Mouse (Mus musculus): Measurements from ENCODE around the gene Znhit2. TPM values are rescaled to one million over a fixed set of nuclear protein-coding genes. Genes with fewer than 3 reads are reported as not detected.

Gene Znhit2
- polyA plus RNA-seq, 1 experiment from 2014 or later, result 55.4 TPM

DNA sequence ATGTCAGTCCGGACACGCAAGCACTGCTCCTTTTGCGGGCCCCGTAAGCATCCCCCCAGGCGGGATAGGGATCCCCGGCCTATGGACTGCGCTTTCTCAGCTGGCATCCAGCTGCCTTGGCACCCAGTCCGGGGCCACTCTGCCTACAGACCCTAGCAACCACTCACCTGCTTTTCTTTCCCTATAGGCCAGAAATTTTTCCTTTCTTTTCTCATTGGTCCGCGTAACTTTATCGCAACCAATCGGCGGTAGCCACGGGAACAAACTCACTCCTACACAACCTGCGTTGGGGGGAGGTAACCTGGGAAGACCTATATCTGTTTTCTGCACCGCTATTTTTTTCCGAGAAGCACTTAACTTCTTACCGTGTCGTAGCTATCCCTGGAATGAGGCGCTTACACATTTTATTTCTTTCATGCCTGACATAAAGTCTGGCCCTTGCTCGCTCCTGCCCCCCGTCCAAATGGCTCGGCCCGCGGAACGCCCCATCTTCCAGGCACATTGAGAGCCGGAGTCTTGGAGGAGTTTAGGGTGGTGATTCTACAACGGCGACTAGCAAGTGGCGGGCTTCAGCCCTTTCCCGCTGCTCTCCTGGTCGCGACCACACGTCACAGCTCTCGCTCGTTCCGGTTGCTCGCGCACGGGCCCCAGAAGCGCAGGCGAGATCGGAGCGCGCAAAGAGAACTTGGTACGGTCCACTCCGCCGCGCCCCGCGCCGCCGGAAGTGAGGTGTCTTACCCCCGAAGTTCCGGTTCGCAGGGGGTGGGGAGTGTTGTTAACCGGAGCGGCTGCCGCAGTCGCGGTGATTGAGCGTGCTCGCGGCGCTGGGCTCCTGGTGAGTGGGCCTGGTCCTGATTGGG lies 14.5 kb upstream of the Znhit2 start, which contains the start of gene Syvn1:
Gene Syvn1 (plus strand): TSS at position 283 of the 860 bp plus-strand sequence.
- DNase-seq (ENCODE audit: low spot score), result peak; percentile 95

DNA sequence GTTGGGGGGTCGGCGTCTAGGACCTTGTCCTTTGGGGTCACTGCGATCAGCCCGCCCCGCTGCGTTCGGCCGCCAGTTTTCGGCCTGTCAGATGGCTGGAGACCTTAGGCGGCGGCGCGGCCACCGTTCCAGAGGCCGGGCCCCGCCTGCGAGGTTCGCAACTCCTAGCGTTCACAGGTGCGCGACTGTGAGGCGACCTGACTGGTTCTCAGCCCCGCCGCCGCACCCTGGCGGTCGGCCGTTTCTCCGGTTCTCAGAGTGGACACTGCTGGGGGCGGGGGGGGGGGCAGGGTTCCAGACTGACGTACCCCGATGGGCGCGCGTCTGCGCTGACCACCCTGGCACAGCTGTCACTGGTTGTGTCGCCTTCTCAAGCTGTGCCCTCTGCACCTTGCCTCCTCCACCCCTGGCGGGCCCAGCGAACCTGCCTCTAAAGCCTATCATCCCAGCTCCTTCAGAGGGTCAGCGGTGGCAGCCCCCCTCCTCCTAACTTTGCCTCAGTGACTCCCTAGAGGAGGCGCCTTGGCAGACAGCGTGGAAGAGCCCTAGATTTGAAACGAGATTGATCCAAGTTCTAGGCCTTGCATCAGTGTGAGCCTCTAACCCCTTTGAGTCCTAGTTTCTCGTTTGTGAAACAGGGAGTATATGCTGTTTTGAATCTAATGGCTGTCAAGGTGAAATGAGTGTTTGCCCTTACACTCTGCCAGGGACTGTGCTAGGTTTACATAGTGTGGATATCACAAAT lies 13.7 kb upstream of the Znhit2 start:
- DNase-seq (ENCODE audit: low spot score), result no peak

DNA sequence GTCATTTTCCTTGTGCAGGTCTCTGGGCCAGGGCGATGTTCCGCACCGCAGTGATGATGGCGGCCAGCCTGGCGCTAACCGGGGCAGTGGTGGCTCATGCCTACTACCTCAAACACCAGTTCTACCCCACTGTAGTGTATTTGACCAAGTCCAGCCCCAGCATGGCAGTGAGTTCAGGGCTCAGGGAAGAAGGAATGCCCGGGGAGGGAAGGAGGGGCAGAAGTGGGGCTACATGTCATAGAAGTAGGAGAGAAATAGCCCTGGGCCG lies 13.2 kb upstream of the Znhit2 start:
- no peak for DNase-seq (ENCODE audit: low spot score)

DNA sequence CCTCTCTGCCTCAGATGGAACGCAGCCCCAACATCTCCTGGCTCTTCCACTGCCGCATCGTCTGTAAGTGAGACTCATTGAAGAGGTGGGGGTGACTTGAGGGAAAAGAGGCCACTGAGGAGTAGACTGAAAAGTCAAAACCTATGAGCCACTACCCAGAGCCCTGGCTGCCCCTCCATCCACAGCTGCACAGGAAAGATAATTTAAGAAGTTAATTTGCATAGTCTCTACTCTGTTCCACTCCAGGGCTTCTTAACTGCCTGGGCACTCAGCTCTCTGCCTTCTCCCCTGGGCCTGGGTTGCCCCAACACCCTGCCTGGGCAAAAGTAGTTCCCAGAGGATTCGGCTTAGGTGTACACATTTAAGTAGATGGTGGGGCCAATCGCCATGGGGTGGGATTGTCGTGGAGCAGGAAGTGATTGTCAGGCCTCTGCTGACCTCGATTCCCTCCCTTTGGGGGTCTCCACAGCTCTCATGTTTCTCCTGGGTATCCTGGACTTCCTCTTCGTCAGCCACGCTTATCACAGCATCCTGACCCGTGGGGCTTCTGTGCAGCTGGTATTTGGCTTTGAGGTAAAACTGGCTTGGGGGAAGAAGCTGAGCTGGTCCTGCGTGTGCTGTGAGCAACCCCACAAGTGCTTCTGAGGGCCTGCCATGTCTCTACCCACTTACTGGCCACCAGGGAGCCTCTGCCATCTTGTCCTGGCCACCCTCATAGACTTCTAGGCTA lies 12.1 kb upstream of the Znhit2 start:
- DNase-seq (ENCODE audit: low spot score), result no peak

DNA sequence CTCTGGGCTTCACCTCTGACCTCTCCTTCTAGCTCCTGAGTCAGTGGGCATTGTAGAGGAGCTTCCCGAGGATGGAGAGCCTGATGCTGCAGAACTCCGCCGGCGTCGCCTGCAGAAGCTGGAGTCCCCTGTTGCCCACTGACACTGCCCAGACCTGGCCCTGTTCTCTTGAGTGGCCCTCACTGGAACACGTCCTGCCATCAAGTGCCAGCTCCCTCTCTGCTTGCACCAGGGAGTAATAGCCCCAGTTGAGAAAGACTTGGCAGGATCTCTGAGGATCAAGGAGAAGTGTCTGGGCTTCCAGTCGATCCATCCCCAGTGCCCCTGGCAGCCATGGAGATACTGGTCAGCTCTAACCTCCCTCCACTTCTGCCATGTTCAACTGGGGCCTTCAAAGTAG lies 8.5 kb upstream of the Znhit2 start:
- DNase-seq (ENCODE audit: low spot score), result no peak

DNA sequence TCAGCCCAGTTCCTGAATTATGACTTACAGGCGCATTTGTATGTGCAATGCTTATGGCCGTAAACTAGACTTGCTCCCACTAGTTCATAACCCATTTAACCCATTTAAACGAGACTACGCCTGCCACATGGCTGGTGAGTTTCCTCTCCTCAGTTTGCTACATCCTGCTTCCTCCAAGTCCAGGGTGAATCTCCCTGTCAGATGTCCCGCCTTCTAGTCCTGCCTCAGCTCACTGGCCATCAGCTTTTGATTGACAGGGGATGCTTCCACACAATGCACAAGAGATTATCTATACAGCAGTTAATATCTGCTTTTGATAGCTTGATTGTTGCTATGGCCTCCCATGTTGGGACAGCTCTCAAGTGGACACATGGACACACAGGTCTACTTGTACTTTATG lies 6.7 kb upstream of the Znhit2 start:
- no peak for DNase-seq (ENCODE audit: low spot score)

DNA sequence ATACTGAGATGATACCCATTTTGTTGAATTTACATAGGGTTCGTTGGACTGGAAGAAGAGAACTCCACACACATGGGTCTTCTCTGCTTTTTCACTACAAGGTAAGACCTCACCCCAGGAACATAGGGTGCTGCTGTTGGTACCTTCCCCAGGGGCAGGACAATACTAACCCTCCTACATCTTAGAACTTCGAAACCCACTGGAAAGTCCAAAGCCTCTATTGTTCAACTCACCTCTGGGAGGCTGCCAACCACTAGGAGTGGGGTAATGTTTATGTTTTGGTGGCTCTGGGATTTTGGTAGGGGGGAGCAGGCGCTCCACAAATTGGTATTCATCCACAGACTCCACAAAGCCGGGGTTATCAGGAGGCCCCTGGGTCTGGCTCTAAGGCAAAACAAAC lies 4.3 kb upstream of the Znhit2 start:
- DNase-seq (ENCODE audit: low spot score), result no peak

DNA sequence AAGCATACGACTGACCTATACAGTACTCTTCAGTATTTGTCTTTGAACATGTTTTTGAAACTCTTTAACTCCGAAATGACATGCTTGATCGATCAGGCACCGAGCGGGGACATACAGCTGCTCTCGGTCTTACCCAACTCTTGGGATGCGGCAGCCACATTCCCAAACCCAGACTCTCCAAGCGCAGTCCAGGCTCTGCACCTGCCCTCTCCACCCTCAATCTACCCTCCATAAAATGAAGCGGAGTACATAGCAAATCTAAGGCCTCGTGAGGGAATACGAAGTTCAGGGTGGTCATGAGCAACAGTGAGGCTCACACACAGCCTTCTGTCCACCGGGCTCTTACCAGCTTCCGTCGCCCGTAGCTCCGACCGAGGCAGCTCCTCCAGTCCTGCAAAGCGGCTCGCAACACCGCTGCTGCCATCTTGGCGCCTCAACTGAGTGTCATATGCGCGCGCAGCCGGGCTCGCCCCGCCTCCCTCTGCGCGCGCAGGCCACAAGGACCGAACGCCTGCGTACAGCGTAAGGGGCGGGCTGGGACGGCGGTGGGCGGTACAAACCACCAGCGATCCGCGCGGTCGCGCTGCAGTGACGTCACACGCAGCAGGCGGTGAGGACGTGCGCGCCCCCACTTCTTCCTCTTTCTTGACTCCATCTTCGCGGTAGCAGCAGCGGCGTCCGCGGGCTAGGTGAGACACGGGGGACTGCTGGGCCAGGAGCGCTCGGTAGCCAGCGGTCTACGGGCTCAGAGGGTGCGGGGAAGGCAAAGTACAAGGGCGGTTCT lies 3.5 kb upstream of the Znhit2 start, which contains the start of the genes Mrpl49 and Fau:
Gene Mrpl49 (minus strand): TSS at position 473 of the 784 bp plus-strand sequence.
Gene Fau (plus strand): TSS at position 532 of the 784 bp plus-strand sequence.
- DNase-seq (ENCODE audit: low spot score), result peak; percentile 99

DNA sequence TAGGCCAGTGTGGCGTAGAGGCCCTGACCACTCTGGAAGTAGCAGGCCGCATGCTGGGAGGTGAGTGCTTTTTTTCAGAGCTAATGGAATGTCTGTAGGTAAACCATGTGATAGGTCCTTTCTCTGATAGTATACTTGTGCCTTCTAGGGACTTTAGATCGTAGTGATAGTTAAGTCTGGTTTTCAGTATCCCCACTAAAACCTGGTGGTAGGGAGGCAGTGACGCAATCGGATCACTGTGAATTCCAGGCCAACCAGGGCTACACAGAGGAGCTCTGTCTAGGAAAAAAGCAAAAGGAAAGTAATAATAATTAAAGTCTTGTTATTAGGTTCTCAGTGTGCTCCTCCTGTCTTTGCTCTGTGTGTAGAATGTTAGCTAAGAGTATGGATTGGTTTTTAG lies 2.5 kb upstream of the Znhit2 start:
- no peak for DNase-seq (ENCODE audit: low spot score)

DNA sequence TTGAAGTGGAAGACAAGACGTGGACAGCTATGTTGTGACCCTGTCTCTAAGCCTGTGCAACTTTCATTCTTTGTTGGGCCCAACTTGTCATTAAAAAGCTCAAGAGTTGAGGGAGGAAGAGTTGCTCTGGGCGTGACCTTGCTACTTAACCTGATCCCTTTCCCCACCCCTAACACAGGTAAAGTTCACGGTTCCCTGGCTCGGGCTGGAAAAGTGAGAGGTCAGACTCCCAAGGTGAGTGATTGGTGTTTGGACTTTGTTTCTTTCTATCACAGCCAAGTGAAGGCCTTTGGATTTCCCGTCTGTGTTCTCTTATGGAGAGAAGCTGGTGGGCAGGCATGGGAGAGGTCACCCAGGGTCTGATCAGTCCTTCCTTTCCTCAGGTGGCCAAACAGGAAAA lies 2.0 kb upstream of the Znhit2 start:
- DNase-seq (ENCODE audit: low spot score), result no peak

DNA sequence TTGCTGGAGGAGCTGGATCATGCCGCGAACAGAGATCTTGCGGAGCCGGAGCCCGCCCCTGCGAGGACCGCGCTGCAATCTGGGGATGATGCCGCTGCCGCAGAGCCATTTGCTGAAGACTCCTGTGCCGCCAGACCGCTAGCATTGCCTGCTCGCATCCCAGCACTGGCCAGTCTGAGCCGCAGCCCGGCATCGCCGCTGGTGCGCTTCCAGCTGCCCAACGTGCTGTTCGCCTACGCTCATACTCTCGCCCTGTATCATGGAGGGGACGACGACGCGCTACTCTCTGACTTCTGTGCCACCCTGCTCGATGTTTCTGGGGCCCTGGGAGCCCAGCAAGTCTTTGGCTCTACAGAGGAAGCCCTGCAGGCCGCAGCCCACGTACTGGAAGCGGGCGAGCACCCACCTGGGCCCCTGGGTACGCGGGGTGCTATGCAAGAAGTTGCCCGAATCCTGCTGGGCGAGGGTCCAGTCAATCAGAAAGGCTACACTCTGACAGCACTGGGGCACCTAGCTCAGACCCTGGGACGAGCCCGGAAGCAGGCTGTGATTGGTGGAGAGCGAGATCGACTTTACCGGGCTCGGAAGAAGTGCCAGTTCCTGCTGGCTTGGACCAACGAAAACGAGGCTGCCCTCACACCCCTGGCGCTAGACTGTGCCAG lies 780 bp downstream of the Znhit2 start:
- DNase-seq (ENCODE audit: low spot score), result peak; percentile 71

DNA sequence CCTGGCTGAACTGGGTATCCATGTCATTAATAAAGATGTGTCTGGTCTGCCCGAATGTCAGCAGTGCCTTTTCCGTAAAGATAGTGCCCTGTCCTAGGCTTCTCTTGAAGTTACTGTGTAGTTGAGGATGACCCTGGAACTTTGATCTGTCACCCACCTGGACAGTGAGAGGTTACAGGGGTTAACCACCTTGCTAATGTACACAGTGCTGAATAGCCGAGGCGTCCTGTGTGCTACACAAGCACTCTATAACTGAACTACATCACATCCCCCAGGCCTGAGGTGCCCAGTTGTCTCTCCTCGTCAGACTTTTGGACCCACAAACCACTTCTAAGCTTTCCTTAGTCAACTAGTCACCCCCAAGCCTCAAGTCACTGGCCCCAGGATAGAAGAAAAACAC lies 1.4 kb downstream of the Znhit2 start:
- no peak for DNase-seq (ENCODE audit: low spot score)

DNA sequence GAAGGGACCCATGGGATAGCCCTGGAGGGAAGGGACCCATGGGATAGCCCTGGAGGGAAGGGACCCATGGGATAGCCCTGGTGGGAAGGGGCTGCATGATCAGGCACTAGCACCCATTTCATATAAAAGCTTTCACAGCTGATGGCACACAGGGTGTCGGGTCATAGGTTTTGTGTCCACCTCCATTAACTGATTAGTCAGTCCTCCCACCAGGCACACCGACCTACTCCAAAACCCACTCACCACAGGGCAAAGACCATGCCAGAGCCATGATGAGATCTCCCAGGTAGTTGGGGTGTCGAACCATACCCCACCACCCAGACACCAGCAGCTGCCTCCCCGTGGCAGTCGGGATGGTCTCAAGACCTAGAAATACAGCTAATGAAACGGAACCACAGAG lies 2.1 kb downstream of the Znhit2 start:
- no peak for DNase-seq (ENCODE audit: low spot score)

DNA sequence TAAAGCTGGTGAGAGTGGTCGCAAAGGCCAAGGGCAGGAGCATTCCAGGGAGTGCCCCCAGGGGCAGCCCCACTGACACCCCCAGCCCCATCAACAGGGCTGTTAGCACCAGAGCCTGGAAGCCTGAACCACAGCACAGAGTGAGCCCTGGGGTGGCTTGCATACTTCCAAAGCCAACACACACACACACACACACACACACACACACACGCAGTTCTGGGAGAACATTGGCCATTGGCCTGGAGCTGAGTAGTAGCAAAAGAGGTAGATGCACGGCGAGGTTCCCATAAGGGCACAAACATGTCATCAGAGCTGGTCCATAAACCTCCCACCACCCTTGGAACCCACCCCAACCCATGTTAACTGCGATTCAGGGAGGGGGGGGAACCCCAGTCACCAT lies 5.6 kb downstream of the Znhit2 start:
- DNase-seq (ENCODE audit: low spot score), result no peak

DNA sequence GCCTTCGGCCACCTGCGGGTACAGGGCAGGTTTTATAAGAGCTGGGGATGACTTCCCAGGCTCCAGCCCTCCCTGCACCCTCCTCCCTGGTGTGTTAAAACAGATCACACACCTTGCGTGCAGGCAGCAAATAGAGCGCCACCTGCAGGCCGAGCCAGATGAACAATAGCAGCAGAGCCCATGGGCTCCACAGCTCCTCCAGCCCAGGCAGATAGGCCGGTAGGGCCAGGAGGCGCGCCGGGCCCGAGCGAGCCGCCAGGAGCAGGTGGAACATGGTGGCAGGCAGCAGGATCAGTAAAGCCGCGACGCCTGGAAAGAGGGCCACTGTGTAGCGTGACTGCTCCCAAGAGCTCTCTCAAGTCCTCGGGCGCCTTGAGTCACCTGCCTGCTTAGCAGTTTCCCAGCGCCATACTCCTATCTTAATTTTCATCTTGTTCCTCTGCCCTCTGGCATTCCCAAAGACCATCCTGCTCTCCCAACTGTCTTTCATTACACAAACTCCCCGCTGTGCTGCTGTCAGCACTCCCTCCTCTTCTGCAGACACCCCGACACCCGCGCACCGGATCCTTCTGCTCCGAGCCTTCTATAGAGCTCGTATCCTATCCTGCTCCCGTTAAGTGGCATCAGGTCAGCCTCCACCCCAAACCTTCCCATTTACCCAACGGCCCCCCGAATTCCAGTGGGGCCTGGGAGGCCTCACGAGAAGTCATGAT lies 6.2 kb downstream of the Znhit2 start:
- DNase-seq (ENCODE audit: low spot score), result peak; percentile 88

DNA sequence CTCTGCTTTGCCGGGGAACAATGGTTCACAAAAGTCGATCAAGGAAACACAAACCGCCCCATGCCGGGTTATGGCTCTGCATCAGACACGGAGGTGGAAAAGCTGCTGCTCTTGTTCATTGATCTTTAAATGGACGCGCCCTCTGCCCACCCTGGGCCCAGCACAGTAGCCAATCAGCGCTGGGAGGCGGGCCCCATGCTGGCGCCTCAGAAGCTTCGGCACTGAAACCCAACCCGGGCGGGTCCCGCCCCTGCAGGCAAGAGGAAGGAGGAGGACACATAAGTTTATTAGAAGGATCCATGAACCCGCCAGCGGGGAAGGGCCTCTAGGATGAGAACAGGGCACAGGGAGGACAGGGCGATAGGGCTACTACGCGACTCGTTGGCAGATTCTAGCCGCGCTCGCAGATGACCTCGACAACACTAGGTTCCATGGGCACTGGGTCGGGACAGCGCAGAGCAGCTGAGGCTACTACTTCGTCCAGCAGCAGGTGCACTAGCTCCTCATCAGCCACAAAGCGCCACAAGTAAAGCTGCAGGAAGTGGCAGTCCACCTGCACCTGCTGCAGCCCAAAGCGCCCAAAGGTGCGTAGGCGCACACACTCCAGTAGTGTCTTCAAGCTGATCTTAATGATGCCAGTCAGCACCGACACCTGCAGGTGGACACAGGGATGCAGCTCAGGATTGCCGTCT lies 6.9 kb downstream of the Znhit2 start, which contains the start of gene Tm7sf2:
Gene Tm7sf2 (minus strand): TSS at position 650 of the 692 bp plus-strand sequence.
- DNase-seq (ENCODE audit: low spot score), result peak; percentile 87

DNA sequence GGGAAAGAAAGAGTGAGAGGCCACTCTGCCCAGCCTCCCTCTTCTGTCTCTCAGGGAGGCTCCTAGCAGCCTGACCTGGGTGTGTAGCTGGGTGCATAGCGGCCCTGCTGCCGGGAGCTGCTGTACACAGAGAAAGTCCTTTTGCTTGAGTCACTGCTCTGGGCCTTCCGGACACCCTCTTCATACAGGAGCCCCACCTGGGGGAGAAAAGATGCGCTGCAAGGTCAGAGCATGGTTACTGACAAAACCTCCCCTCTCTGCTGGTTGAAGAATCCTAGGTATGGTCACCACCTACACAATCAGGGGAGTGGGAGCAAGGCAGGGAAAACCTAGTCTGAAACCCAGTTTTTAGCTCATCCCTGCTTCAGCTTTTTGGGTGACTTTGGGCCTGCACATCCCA lies 8.0 kb downstream of the Znhit2 start:
- peak; percentile 30 for DNase-seq (ENCODE audit: low spot score)

DNA sequence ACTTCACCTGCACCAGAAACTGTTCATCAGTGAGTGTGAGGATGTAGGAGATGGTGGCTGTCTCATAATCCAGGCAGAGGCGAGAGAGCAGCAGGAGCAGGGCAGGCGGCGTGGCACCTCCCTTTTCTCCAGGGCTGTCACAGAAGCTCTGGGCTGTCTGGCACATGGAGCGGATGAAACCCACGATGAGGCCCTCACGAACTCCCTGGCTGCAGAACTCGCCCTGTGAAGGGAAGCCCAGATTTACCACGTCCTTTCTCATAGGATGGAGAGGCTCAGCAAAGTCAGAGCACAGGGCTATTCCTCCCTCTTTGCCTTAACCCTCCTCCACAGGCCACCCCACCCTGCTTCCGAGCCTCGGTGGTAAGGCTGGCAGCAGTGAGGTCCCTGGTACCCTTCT lies 8.9 kb downstream of the Znhit2 start:
- no peak for DNase-seq (ENCODE audit: low spot score)

DNA sequence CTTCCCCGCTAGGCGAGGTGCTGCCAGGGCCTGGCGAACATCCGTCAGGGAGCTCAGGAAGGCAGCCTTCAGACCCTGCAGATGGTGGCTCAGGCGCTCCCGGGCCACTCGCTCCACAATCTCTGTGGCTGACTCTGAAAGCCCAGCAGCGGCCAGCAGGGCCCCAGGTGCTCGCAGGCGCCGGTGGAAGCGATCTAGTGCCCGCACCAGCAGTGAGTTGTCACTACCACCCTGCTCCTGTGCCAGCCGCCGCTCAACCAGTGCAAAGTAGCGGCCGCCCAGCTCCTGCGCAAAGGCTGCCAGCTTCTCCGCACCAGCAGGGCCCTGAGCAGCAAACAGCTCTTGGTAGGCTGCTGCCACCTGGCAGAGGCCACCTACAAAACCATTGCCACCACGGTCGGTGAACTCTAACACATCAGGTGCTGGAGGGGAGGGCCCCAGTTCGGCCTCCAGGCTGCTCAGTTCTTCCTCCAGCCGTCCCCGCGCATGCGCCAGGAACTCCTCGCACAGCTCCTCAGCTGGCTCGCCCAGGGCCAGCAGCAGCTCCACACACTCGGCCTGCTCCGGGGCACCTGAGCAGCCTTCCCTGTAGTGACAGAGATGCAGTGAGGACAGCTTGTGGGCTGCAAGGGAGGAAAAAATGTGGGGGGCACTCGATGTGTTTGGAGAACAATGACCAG lies 9.7 kb downstream of the Znhit2 start:
- no peak for DNase-seq (ENCODE audit: low spot score)

Data from thymus, postnatal 0 days (tissue).